Mouse (Mus musculus) forebrain, embryonic 15.5 days (tissue): ENCODE results near the gene Megf6. TPM values are rescaled to one million over a fixed set of nuclear protein-coding genes. Genes with fewer than 3 reads are reported as not detected.

ENCODE experiments used
- ATAC-seq: fragments of 200-750 bp; cut with Nextera tagmentation; replicated peaks from 2 replicates; pipeline ENCODE4 v1.8.0; 2017; ENCODE audit warnings: mild to moderate bottlenecking, moderate TSS enrichment, moderate library complexity
- H3K27ac ChIP-seq: fragments of 300-500 bp; sonication (generic); replicated peaks from 2 replicates; pipeline ENCODE4 v1.5.1; 2015; ENCODE audit warnings: mild to moderate bottlenecking, inconsistent platforms
- H3K27me3 ChIP-seq: fragments of 300-500 bp; sonication (generic); 2 replicates; pipeline ENCODE4 v1.6.1; 2015; ENCODE audit warnings: inconsistent platforms
- H3K36me3 ChIP-seq: fragments of 300-500 bp; sonication (generic); 2 replicates; pipeline ENCODE4 v1.6.1; 2015; ENCODE audit warnings: mild to moderate bottlenecking, inconsistent platforms
- H3K4me1 ChIP-seq: fragments of 300-500 bp; sonication (generic); 2 replicates; pipeline ENCODE4 v1.6.1; 2015; ENCODE audit warnings: inconsistent platforms
- H3K4me2 ChIP-seq: fragments of 300-500 bp; sonication (generic); replicated peaks from 2 replicates; pipeline ENCODE4 v1.6.1; 2015; ENCODE audit warnings: mild to moderate bottlenecking, inconsistent platforms
- H3K4me3 ChIP-seq: fragments of 300-500 bp; sonication (generic); 2 replicates; pipeline ENCODE4 v1.5.1; 2015; ENCODE audit warnings: mild to moderate bottlenecking, inconsistent platforms
- H3K9ac ChIP-seq: fragments of 300-500 bp; sonication (generic); replicated peaks from 2 replicates; pipeline ENCODE4 v1.6.1; 2015; ENCODE audit warnings: mild to moderate bottlenecking, inconsistent platforms
- H3K9me3 ChIP-seq: fragments of 300-500 bp; sonication (generic); 2 replicates; pipeline ENCODE4 v1.6.1; 2016; ENCODE audit warnings: inconsistent platforms
- WGBS: fragments of 180-500 bp; shearing (Covaris S2); methylation state at CpG from one replicate; pipeline ENCODE4 v1.1.7; 2015; ENCODE audit warnings: mixed read lengths; 5-methylcytosine and 5-hydroxymethylcytosine counted together
- polyA plus RNA-seq: library from polyadenylated mRNA; unstranded; fragments of >200 nt; fragmentation: Nextera tagmentation; extraction: Ambion mirVana; gene quantifications from 2 replicates; pipeline ENCODE4 v1.2.1, GENCODE M21; 2015

The Megf6 gene
- polyA plus RNA-seq, 1 experiment from 2014 or later: 6.4 TPM

- Histone ChIP-seq H3K36me3 (no peaks in the 10 kb centered on the region), H3K9me3 (no peaks in the 10 kb centered on the region), H3K4me3 (no peak overlapping the region), H3K27me3 (no peaks in the 10 kb centered on the region), H3K27ac (no peak overlapping the region), H3K4me2 (no peak overlapping the region), H3K9ac (no peak overlapping the region), H3K4me1 (no peaks in the 10 kb centered on the region)
- no peak for ATAC-seq
- 72% methylated on average over 7 of the region's 7 CpGs for WGBS
These were observed 113.1 kb downstream of the Megf6 start for GRCm38 (mm10) chr4:154283671-154284070.

DNA sequence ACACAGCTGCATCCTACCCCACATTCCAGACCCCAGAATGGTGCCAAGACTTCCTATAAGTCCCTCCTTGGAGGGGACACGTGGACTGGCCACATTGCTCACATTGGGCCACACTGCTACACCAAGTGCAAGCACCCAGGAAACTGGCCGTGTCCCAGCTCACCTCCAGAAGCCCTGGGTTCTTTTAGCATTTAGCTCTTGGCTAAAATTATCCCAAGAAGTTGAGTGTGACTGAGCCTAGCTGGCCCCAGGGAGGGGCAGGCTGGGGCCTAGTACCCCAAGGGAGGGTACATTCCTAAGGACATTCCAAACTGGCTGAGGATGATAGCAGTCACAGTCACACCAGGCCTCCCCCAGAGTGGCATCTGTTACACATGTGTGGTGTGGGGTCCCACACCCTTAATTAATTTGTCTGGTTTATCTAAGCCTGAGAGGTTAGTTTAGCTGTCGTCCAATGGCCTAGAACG lies 123.2 kb downstream of the Megf6 start:
- no peaks in the 10 kb centered on the region for H3K9me3 ChIP-seq
- no peak overlapping the region for H3K4me2 ChIP-seq
- ATAC-seq: no peak
- H3K27me3 ChIP-seq: peaks cover 5% of the 10 kb centered on the region; the same call in 1 of the 2 replicates
- no peak overlapping the region for H3K27ac ChIP-seq
- H3K4me3 ChIP-seq: no peak overlapping the region
- no peaks in the 10 kb centered on the region for H3K36me3 ChIP-seq
- no peak overlapping the region for H3K9ac ChIP-seq
- WGBS: 72% methylated on average over 4 of the region's 4 CpGs
- no peaks in the 10 kb centered on the region for H3K4me1 ChIP-seq

DNA sequence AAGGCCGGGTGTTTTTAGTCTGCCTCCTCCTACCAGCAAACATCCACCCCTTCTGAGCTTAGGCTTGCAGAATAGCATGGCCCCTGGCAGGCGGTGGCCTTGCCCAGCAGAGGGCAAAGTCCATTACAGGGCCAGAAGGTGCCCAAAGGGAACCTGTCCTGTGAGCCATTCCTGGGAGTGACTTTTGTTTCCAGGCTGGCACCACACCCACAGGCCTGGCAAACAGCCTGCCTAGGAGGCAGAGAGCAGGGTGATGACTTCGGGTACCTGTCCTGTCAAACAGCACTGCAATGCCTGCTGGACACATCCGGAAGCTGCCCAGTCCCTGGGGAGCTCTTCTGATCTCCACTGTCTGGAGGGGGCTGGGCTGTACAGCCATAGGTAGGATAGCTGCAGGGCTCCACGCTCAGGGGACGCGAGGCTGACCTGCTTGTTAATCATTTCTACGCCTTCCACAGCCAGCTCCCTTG lies 123.8 kb downstream of the Megf6 start:
- no peak overlapping the region for H3K27ac ChIP-seq
- no peaks in the 10 kb centered on the region for H3K36me3 ChIP-seq
- WGBS: 71% methylated on average over 8 of the region's 8 CpGs
- no peak overlapping the region for H3K4me3 ChIP-seq
- no peak for ATAC-seq
- peaks cover 10% of the 10 kb centered on the region for H3K27me3 ChIP-seq
- no peak overlapping the region for H3K4me2 ChIP-seq
- no peaks in the 10 kb centered on the region for H3K9me3 ChIP-seq
- H3K9ac ChIP-seq: no peak overlapping the region
- no peaks in the 10 kb centered on the region for H3K4me1 ChIP-seq

GRCm38 (mm10) chr4:154297761-154298160 lies 127.2 kb downstream of the Megf6 start:
- Histone ChIP-seq H3K27ac (no peak overlapping the region), H3K4me2 (no peak overlapping the region), H3K9me3 (no peaks in the 10 kb centered on the region), H3K9ac (no peak overlapping the region), H3K4me3 (no peak overlapping the region), H3K27me3 (peaks cover 32% of the 10 kb centered on the region), H3K36me3 (no peaks in the 10 kb centered on the region), H3K4me1 (peaks cover 10% of the 10 kb centered on the region)
- ATAC-seq: no peak
- WGBS: 34% methylated on average over 9 of the region's 9 CpGs

DNA sequence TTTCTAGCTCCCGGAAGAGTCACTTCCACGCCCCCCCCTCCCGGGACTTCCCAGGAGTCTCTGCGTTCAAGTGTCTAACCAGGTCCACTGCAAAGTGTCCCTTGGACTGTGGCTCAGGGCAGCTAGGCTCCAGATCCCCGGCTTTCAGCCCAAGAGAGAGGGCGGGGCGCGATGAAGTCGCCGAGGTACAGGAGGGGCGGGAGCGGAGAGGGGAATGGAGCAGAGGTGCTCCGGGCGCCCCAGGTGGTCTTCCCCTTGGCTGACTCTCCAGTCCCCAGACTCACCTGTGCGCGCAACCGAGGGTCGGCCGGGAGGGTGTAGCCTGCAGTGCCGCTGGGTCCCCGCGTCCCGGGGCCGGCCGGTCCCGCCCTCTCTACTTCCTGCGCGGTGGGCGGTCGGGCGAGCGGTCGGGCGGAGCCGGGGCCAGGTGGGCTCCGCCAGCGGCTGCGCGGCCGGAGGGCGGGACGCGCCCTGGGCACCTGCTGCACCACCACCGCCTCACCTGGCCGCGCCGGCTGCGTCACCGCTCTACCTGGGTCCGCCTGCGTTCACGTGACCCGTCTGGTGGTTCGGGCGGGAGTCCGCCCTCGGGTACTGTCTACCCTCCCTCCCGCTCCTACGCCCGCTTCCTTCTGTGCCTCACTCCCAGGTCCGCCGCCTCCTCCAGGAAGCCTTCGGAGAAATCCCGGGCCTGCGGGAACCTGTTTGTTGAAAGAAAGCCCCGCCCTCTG lies 129.2 kb downstream of the Megf6 start:
- peaks cover 32% of the 10 kb centered on the region for H3K27me3 ChIP-seq

DNA sequence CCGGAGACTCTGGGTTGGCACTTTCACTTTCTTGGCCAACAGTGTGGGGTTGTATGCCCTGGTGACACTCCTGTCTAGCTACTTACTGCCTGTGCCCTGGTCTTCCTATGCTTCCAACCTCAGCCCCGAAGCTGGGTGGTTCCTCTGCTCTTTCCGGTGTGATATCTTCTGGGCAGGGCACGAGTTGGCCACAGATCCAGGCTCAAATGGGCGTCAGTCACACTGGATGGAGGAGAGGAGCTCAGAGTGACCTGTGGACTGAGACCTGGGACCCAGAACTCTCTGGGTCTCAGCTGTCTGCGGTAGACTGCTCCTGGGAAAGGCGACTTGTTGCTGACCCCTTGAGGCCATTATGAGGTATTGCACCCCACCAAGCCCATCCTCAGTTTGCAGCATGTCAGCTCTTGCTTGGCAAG lies 130.9 kb downstream of the Megf6 start, which contains the start of gene Arhgef16:
Arhgef16 (minus strand) TSS at position 211 of the 416 bp plus-strand sequence.
- peaks cover 32% of the 10 kb centered on the region for H3K27me3 ChIP-seq

More for the DNA sequence above, 129.2 kb downstream of the Megf6 start:
- no peak for ATAC-seq
- peak overlapping the region; percentile 44 for H3K4me3 ChIP-seq
- peak overlapping the region; percentile 75 for H3K4me2 ChIP-seq
- no peaks in the 10 kb centered on the region for H3K9me3 ChIP-seq
- H3K4me1 ChIP-seq: peaks cover 10% of the 10 kb centered on the region
- WGBS: under 1% methylated on average over 61 of the region's 66 CpGs
- 0 out of 2 replicates have a peak overlapping the region, but pooled peaks have one; percentile 30 for H3K9ac ChIP-seq
- H3K36me3 ChIP-seq: no peaks in the 10 kb centered on the region
- no peak overlapping the region for H3K27ac ChIP-seq

GRCm38 (mm10) chr4:154309131-154309530 lies 138.6 kb downstream of the Megf6 start:
- no peak overlapping the region for H3K4me2 ChIP-seq
- no peaks in the 10 kb centered on the region for H3K9me3 ChIP-seq
- H3K36me3 ChIP-seq: no peaks in the 10 kb centered on the region
- H3K4me1 ChIP-seq: peaks cover 8% of the 10 kb centered on the region; the same call in 1 of the 2 replicates
- H3K9ac ChIP-seq: no peak overlapping the region
- H3K27me3 ChIP-seq: no peaks in the 10 kb centered on the region
- 87% methylated on average over 2 of the region's 2 CpGs for WGBS
- no peak overlapping the region for H3K4me3 ChIP-seq
- H3K27ac ChIP-seq: no peak overlapping the region
- no peak for ATAC-seq

More for the DNA sequence above, 130.9 kb downstream of the Megf6 start, which contains the start of gene Arhgef16:
- Histone ChIP-seq H3K9me3 (no peaks in the 10 kb centered on the region), H3K4me2 (no peak within 1 kb of the TSS), H3K4me1 (peaks cover 10% of the 10 kb centered on the region), H3K4me3 (no peak within 1 kb of the TSS), H3K27ac (no peak within 1 kb of the TSS), H3K36me3 (no peaks in the 10 kb centered on the region), H3K9ac (no peak within 1 kb of the TSS)
- no peak; the same call in 1 of the 2 replicates for ATAC-seq
- 32% methylated on average over 7 of the region's 7 CpGs for WGBS

- Histone ChIP-seq H3K36me3 (no peaks in the 10 kb centered on the region), H3K9me3 (no peaks in the 10 kb centered on the region)
- WGBS: 90% methylated on average over 9 of the region's 9 CpGs
These were observed 140.2 kb downstream of the Megf6 start for GRCm38 (mm10) chr4:154310576-154311262.

DNA sequence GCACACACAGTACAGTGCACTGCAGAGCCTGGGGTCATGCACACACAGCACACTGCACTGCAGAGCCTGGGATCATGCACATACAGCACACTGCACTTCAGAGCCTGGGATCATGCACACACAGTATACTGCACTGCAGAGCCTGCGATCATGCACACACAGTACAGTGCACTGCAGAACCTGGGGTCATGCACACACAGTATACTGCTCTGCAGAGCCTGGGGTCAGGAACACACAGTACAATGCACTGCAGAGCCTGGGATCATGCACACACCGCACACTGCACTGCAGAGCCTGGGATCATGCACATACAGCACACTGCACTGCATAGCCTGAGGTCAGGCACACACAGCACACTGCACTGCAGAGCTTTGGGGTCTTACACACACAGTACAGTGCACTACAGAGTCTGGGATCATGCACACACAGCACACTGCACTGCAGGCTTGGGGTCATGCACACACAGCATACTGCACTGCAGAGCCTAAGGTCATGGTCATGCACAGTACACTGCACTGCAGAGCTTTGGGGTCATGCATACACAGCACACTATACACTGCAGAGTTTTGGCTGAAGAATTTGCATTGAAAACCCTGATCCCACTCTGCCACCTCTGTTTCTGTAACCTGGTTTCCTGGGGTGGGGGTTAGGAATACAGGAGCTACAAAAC lies 141.7 kb downstream of the Megf6 start:
- no peaks in the 10 kb centered on the region for H3K27me3 ChIP-seq
- H3K9me3 ChIP-seq: no peaks in the 10 kb centered on the region
- no peak overlapping the region for H3K4me3 ChIP-seq
- peaks cover 8% of the 10 kb centered on the region; the same call in 1 of the 2 replicates for H3K4me1 ChIP-seq
- no peak overlapping the region for H3K4me2 ChIP-seq
- H3K9ac ChIP-seq: no peak overlapping the region
- no peaks in the 10 kb centered on the region for H3K36me3 ChIP-seq
- H3K27ac ChIP-seq: peak overlapping the region; percentile 58
- peak; percentile 47; the same call in 1 of the 2 replicates for ATAC-seq
- WGBS: 97% methylated on average over 2 of the region's 2 CpGs

More at GRCm38 (mm10) chr4:154310576-154311262, 140.2 kb downstream of the Megf6 start:
- H3K27ac ChIP-seq: no peak overlapping the region
- ATAC-seq: no peak
- peaks cover 8% of the 10 kb centered on the region; the same call in 1 of the 2 replicates for H3K4me1 ChIP-seq
- H3K4me3 ChIP-seq: no peak overlapping the region
- H3K9ac ChIP-seq: no peak overlapping the region
- no peak overlapping the region for H3K4me2 ChIP-seq
- no peaks in the 10 kb centered on the region for H3K27me3 ChIP-seq

DNA sequence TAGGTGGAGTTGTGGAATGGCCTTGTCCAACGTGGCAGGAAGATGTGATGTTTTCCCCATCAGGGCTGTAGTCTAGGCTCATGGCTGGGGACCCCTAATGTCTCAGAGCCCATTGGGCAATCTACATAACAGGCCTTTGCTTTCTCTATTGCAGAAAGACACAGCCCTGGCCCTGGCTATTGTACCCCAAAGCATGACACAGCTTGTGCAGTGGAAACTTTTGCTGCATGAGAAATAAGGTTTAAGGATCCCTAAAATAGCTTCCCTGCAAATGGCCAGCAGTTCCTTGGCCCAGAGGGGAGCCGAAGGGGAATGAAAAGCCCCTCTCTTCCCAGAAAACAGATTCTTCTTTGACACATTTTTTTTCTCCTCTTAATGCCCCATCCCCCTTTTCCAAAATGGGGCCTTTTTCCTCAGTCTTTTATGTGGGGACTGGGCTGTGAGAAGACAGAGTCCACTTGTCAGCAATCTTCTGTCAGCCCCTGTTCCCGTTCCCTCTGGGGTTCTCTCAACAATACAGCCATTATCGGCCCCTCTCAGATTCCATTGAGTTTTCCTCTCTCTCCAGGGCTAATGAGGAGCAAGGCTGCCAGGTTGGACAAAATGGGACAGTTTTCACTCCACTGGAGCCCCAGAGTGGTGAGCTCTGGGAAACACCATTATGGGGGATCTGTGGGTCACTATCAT lies 142.5 kb downstream of the Megf6 start:
- peak; percentile 81 for ATAC-seq
- Histone ChIP-seq H3K9ac (no peak overlapping the region), H3K27ac (peak overlapping the region; percentile 58), H3K27me3 (no peaks in the 10 kb centered on the region), H3K36me3 (no peaks in the 10 kb centered on the region), H3K9me3 (no peaks in the 10 kb centered on the region), H3K4me3 (no peak overlapping the region), H3K4me1 (peaks cover 8% of the 10 kb centered on the region; the same call in 1 of the 2 replicates), H3K4me2 (no peak overlapping the region)
- WGBS: 12% methylated on average over 4 of the region's 4 CpGs

GRCm38 (mm10) chr4:154313622-154313967 lies 143.1 kb downstream of the Megf6 start:
- Histone ChIP-seq H3K27ac (peak overlapping the region; percentile 58), H3K27me3 (no peaks in the 10 kb centered on the region), H3K9ac (no peak overlapping the region), H3K36me3 (no peaks in the 10 kb centered on the region), H3K9me3 (no peaks in the 10 kb centered on the region), H3K4me2 (no peak overlapping the region), H3K4me1 (peaks cover 8% of the 10 kb centered on the region; the same call in 1 of the 2 replicates), H3K4me3 (no peak overlapping the region)
- peak; percentile 5; the same call in 1 of the 2 replicates for ATAC-seq
- WGBS: 53% methylated on average over 11 of the region's 11 CpGs
